Mouse (Mus musculus): ENCODE data around the gene Fam219a. TPM values are rescaled to one million over a fixed set of nuclear protein-coding genes. Genes with fewer than 3 reads are reported as not detected.
A peak's percentile ranks its signal among the peaks of the same experiment; 100 is the strongest.

The Fam219a gene
- polyA plus RNA-seq, 1 experiment, result 161 TPM

DNA sequence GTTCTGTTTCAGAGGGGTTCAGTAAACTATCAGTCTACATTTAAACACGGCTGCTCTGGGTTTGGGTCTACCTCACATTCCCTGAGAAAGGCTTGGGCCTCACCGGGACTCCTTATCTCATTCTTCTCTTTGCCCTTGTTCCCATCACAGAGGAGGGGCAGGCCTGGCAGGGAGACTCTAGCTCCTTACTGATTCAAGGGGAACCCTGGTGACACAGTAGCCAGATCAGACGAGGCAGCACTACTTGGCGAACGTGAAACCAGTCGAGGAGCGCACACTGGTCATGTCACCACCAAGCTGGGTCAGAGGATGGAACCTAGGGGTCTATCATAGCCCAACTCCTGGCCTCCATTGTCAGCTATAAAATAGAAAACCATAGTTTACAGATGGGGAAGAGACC lies 61.3 kb downstream of the Fam219a start:
- no peak for DNase-seq (ENCODE audit: extremely low spot score in 1 of 2, low spot score in 1 of 2)

DNA sequence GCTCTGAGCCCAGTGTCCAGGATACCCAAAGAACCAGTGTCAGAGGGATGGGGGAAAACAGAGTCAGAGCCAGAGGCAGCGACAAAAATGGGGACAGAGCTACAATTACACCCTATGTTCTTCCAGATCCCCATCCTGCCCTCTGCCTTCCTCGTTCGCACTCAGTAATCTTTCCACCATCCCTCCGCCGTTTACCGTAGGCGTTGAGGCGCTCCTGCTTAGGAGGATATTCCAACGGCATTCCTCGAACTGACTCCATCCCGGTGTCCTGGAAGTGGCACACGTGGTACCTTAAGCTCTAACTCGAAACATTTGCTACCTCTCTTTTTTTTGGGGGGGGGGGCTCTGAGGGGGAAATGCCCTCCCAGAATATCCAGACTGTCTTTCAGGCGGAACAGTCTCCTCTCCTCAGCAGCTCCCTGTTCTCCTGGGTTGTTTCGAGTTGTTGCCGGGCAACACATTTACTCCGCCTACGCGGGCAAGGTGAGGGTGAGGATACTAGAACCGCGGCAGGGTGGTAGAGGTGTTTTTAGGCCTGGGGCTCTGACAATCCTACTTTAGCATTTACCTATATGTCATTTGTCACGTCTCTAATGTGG lies 61.9 kb downstream of the Fam219a start:
- DNase-seq (ENCODE audit: extremely low spot score in 1 of 2, low spot score in 1 of 2), result no peak

DNA sequence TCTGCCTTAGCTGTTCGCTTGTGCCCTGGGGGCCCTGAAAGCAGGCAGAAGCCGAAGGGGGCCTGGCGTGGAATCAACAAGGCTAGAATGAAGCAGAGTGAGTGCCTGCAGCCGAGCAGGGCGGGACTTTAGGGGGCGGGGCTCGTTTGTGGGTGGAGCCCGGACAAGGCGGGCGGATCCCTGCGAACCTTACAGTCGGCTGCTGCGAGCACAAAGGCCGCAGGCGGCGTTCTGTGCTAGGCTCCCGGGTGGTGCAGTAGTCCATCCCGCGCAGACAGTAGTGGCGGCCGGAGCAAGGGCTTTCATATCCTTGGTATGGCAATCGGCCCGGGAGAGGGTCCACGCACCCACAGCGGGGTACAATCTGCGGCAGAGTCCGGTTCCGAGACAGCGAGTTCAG lies 62.4 kb downstream of the Fam219a start:
- DNase-seq (ENCODE audit: extremely low spot score in 1 of 2, low spot score in 1 of 2), result peak; percentile 68 to 87

DNA sequence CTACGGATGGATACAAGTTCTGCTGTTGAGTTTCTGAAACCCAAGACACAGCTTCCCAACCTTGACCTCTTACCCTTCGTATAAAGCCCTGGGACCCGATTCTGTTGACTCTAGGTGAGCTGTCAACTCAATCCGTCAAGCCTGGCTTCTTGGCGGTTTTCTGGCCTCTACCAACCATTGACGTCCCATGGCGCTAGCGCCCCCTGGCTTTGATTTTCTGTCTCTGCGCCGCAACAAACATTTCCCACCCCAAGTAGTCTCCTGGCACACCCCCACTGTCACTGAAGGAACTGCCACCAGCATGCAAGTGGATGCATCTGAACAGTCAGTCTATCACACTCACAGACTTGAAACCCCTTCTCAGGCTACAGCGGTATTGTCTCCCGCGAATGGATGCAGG lies 63.2 kb downstream of the Fam219a start:
- DNase-seq (ENCODE audit: extremely low spot score in 1 of 2, low spot score in 1 of 2), result peak in 1 of 2 experiments; percentile 72

DNA sequence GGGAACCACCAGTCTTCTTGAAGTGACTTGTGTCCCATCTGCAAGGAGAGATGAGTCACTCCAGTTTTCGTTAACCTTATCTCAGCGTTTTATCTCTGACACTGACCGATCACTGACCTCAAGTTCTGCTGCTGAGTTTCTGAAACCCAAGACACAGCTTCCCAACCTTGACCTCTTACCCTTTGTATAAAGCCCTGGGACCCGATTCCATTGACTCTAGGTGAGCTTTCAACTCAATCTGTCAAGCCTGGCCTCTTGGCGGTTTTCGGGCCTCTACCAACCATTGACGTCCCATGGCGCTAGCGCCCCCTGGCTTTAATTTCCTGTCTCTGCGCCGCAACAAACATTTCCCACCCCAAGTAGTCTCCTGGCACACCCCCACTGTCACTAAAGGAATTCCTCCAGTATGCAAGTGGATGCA lies 64.2 kb downstream of the Fam219a start:
- DNase-seq (ENCODE audit: extremely low spot score in 1 of 2, low spot score in 1 of 2), result no peak

DNA sequence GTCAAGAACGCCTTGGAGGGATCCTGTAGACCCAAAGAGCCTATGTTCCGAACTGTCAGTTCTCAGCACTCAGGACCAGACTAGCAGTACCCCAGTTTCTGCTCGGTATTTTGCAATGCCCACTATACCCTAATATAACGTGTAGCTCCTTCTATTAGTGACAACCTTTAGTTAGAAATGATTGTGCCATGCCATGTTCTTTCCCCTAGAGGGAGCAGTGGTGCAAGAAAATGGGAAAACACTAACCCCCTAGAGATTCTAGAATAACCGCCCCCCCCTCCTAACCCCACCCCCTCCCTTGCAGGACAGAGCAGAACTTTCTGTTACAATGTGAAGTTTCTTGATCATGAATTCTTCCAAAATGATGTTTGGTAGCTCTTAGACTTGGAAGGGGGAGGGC lies 65.0 kb downstream of the Fam219a start:
- no peak for DNase-seq (ENCODE audit: extremely low spot score in 1 of 2, low spot score in 1 of 2)

DNA sequence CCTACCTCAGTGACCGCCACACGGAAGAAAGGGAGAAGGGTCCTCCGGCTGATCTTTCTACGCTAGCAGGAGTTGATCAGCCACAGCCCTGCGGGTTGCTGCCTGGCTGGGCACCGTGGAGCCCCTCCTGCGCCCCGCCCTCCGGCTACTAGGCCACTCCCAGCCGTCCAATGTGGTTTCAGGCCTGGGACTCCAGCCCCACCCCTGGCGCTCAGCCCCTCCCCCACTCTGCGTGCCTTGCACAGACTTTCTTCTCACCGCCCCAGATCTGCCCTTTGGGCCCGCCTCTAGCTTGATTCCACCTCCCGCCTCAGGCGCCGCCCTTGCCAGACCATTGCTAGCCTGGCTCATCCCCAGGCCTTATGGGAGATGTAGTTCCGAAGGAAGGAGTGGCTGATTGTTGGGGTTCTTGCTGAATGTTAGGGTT lies 66.3 kb downstream of the Fam219a start, which contains the start of gene AI464131:
Gene AI464131, minus strand, starts transcription at position 91 of the 427 bp plus-strand sequence.
- peak; percentile 91 to 95 for DNase-seq (ENCODE audit: extremely low spot score in 1 of 2, low spot score in 1 of 2)

DNA sequence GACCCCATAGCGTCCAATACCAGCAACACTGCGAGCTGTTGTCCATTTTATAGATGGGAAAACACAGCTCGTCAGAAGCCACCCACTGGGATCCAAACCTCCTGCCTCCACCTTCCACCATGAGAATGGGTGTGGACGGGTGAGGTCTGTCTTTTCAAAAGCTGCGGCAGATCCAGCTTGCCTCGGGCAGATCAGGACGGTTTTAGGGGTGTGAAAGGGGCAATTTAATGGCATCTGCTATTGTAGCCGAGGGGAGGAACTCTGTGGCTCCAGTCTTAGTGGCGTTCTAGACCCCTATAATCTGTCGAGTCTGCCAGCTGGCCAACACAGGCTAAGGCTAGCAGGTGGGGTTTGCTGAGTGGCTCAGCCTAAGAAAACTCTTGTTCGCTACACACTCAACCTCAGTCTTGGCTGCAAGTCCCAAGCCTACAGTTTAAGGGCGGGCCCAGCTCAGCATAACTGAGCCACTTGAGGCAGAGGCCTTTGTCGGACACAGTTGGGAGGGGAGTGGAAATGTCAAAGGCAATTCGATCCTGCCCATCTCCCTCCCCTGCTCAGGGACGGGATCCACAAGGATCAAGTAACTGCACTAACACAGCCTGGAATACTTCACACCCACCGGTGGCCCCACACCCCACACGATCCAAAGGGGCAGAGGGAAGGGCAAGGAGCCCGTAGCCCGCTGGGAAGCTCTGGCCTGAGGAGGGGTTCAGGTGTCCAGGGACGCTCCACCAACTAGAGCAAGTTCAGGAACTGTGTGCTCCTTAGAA lies 67.0 kb downstream of the Fam219a start:
- DNase-seq (ENCODE audit: extremely low spot score in 1 of 2, low spot score in 1 of 2), result no peak

DNA sequence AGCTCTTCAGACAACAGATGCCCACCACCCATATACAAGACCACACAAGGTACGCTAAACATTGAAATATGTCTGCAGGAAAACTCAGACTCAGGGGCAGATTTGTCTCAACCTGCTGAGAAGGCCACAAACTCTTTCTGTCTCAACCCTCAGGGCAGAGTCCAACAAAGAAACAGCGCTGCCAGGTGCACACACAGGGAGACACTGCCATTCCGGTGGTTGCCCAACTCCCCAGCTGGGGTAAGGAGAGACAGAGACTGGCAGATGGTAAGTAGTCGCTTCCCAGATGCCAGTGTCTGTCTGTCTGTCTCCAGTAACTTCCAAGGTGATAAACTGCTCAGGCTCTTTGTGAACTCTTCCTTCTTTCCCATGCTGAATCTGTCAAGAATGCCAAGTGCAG lies 68.6 kb downstream of the Fam219a start:
- no peak for DNase-seq (ENCODE audit: extremely low spot score in 1 of 2, low spot score in 1 of 2)

DNA sequence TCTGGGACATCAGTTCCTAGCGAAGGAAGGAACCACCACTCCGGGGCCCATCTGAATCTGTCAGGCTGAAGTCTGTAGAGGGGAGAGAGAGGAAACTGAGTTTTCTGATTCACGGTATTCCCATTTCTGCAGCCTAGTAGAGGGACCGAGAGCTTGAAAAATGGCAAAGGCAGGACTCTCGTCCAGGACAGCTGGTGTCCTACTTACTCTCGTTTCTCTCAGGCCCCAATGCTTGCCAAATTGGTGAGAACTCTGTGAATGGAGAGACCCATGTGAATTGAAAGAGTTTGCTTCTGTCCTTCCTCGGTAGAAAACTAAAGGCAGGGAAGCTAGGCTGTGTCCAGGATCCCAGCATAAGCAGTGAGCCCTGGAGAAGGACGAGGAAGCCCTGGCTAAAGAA lies 69.7 kb downstream of the Fam219a start:
- no peak for DNase-seq (ENCODE audit: extremely low spot score in 1 of 2, low spot score in 1 of 2)

DNA sequence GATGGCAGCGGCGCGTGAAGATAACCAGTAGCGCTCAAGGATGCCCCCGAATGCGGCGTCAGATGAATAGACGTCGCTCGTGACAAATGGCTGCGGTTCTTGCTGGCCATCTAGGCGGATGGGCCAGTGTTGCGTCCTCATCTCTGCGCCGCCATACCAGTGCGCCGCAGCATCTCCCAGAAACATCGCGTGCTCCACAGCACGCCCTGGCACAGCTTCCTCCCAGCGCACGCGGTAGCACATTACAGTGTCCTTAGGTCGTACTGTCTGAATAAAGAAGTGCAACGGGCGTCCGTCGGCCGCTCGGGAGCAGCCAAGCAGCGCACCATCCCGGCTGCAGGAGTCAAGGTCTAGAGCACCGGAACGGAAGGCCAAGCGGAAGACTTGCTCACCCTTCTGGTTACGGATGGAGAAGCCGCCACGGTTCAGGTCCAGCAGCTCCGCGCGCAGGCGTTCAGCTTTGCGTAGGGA lies 70.4 kb downstream of the Fam219a start:
- no peak for DNase-seq (ENCODE audit: extremely low spot score in 1 of 2, low spot score in 1 of 2)

DNA sequence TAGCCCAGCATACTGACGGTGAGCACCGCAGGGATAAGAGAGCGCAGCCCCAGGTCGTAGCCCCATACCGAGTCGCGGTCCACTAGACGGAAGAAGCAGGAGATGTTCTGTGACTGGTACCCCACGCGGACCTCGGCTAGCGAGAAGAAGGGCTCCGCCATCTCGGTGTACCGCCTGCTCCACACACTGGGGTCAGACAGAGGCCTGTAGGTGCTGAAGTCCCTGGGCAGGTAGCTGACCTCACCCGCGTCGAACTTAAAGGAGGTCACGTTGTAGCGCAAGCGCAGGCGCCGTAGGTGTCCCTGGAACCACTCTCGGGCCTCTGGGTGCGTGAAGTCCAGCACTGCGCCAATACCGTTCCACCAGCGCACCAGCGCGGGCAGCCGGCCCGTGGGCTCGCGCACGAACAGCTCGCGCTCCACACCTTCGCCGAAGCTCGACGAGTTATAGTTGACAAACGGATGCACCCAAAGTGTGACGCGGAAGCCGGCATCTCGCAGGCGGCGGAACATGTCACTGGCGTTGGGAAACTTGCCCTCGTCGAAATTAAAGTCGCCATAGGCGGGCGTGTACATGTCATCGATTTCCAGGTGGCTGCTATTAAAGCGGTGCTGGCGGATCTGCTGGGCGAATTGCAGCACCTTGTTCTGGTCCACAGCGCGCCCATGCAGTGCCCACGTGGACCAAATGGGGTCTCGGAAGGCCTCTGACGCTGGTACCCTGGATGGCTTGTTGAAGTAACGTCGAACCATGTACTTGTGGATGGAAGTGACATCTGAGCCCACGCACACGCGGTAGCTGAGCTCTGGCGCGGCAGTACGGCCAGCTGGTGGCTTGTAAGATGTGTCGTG lies 71.1 kb downstream of the Fam219a start:
- DNase-seq (ENCODE audit: extremely low spot score in 1 of 2, low spot score in 1 of 2), result no peak

DNA sequence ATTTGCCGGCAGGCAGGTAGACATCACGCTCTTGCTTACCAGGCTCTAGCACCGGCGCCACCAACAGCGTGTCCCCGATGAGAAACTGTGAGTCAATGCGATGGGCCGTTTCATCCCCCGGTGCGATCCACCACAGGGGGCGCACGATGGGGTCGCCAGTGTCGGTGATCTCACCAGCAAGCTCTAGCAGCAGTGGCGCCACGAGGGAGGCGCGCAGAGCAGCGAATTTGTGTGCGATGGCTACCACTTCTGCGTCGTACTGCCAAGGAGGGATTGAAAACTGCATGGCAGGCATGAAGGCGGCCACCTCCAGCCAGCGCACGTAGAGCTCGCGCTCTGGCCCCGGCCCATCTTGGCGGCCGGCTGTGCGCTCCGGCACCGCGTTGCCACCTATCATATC lies 71.8 kb downstream of the Fam219a start:
- DNase-seq (ENCODE audit: extremely low spot score in 1 of 2, low spot score in 1 of 2), result no peak

DNA sequence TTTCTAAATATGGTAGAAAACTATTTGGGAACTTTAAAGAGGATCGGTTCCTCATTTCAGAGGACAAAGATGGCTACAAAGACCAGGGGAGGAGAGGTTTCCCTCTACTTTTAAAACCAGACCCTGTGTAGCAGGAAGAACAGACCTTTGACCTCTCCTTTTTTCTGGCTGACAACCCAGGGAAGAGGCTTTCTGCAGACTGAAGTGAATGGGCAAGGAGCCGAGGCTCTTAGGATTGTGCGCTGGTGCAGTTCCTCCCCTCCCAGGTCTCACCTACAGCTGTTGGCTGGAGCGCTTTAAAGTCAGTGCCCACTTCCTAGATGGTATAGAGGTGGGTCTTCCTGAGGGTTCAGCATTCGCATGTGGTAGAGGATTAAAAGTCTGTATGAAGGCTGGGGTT lies 72.3 kb downstream of the Fam219a start:
- DNase-seq (ENCODE audit: extremely low spot score in 1 of 2, low spot score in 1 of 2), result no peak

DNA sequence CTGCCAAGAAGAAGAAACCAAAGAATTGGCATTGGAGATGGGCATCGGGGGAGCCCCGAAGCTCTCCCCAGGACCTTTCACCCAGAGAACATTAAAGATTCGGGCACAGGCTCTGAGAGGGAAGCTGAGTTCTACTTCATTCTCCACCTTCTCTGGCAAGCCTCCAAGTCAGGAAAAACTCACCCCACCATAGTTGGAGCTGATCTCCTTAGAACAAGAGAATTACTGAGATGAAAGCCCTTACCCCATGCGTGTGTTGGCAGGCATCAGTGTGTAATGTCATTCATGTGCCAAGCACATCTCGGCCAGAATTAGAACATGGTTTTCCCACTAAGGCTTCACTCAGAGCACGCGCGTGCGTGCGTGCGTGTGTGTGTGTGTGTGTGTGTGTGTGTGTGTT lies 73.5 kb downstream of the Fam219a start:
- no peak for DNase-seq (ENCODE audit: extremely low spot score in 1 of 2, low spot score in 1 of 2)

DNA sequence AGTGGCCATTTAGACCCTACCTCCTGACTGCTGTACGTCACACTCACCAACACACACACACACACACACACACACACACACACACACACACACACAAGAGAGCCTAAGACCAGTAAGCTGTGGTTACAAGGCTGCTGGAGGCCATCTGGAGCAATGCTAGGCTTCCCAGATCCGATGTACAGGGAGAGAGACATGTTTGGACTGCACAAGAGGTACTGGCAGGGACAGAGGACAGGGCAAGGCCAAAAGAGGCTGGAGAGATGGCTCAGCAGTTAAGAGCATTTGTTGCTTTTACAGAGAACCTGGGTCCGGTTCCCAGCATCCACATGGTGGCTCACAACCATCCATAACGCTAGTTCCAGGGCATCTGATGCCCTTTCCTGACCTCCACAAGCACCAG lies 74.3 kb downstream of the Fam219a start:
- no peak for DNase-seq (ENCODE audit: extremely low spot score in 1 of 2, low spot score in 1 of 2)

DNA sequence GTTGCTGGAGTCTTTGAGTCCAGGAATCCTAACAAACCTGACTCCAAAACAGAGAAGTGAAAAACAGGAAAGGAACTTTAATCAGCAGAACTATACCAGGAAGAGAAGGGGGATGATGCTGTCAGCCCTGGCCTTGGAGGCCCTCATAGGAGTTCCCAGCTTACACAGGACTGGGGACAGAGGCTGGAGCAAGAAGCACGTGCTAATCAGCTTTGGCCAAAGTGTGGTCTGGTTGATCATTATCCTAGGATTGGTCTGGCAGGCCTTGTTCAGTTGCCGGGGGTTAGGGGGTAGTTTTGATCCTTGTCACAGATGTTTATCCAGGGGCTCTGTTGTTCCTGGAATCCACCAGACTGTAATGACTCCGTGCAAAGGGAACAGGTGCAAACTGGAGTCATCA lies 75.0 kb downstream of the Fam219a start:
- DNase-seq (ENCODE audit: extremely low spot score in 1 of 2, low spot score in 1 of 2), result no peak

DNA sequence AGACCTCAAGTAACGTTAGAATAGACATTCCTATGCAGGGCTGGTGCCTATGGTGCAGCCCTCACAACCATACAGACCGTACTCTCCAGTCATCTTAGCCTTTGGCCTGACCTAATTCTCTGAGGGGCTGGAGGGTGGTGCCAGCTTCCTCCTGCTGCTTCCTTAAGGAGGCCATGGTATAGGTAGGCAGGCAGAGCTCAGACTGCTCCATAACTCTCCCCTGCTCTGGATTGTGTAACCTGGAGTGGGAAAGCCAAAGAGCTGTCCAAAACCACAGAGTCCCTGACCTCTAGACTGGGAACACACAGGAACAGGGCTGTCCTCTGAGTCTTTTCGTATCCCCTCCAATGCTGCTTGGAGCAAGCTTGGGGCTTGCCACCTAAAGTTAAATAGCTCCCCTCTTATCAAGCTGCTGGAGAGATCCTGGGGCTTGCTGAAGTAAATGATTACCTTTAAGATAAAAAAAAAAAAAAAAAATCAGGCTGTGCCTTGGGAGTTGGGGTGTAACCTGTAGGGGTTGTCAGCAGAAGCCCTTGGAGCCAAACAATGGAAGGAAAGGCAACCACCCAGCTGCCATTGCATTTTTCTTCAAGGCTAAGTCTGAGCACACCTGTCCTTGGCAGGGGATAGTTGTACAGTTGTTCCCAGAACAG lies 75.7 kb downstream of the Fam219a start:
- no peak for DNase-seq (ENCODE audit: extremely low spot score in 1 of 2, low spot score in 1 of 2)

DNA sequence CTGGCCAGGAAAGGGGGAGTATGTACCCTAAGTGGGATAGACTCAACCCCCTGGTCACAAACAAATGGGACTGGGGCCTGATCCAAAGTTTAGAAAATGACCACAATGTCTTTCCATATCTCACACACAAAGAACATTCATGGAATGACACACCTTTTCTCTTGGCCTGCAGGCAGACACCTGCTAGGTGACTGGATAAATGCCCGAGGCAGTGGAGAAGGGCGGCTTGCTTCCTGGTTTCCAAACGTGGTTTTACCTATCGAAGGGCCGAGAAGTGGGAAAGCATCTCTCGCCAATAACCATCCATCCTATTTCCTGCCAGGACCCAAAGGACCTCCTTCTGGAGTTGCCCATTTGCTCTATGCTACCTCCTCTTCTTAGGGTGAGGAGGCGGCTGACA lies 76.4 kb downstream of the Fam219a start:
- no peak for DNase-seq (ENCODE audit: extremely low spot score in 1 of 2, low spot score in 1 of 2)

DNA sequence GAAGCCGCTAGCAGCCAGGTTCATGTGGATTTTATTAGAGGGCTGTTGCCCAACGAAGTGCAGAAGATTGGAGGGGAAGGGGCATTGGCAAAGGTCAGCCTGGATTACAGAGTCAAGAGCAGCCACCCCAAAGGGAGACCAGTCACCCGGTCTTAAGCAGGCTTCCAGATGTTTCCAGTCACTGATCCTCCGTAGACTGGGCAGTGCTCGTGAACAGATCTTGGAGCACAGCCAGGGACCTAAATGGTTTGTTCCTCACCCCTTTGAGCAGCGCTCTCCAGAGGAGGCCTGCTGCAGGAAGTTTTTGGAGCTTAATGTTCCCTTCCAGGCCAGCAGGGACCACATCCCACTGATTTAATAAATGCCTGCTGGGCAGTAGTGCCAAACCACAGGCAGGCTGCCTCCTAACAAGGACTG lies 87.7 kb downstream of the Fam219a start:
- no peak for DNase-seq (ENCODE audit: extremely low spot score in 1 of 2, low spot score in 1 of 2)

DNA sequence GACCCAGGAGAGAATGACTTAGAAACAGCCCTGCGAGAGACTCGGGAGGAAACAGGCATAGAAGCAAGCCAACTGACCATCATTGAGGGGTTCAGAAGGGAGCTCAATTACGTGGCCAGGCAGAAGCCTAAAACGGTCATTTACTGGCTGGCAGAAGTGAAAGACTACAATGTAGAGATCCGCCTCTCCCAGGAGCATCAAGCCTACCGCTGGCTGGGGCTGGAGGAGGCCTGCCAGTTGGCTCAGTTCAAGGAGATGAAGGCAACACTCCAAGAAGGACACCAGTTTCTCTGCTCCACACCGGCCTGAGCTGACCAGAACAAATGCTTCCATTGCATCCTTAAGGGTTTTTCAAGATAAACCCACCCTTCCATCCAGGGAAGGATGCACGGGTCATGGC lies 89.1 kb downstream of the Fam219a start:
- DNase-seq (ENCODE audit: extremely low spot score in 1 of 2, low spot score in 1 of 2), result no peak
